Mouse (Mus musculus) liver, adult 2 months (tissue): ENCODE measurements at regions not wholly inside any gene's neighbourhood (a gene's known extent, or its start where the extent isn't known, plus 50 kb on each side); places are given as distances from the start of the nearest gene placed in this dataset.

Source experiments
- DNase-seq: peaks from one replicate; pipeline ENCODE4 v3.0.0-alpha.2; 2011; ENCODE audit warnings: low read depth, low spot score; ENCODE audit errors: extremely low read depth
- H3K27ac ChIP-seq: fragments of 200-500 bp; replicated peaks from 2 replicates; pipeline ENCODE4 v1.5.1; 2012; ENCODE audit warnings: low read depth, mild to moderate bottlenecking, control low read depth, inconsistent platforms, low read length; ENCODE audit not compliant: insufficient read depth
- H3K27me3 ChIP-seq: fragments of 200-500 bp; 2 replicates; pipeline ENCODE4 v1.6.1; 2012; ENCODE audit warnings: mild to moderate bottlenecking, moderate library complexity, low read length, inconsistent platforms; ENCODE audit not compliant: control insufficient read depth, insufficient read depth
- H3K36me3 ChIP-seq: fragments of 200-500 bp; 2 replicates; pipeline ENCODE4 v1.6.1; 2012; ENCODE audit warnings: low read length, inconsistent platforms; ENCODE audit not compliant: control insufficient read depth, insufficient read depth
- H3K4me1 ChIP-seq: fragments of 200-500 bp; 2 replicates; pipeline ENCODE4 v1.6.1; 2011; ENCODE audit warnings: low read length; ENCODE audit not compliant: control insufficient read depth, insufficient read depth
- H3K4me3 ChIP-seq: fragments of 200-500 bp; 2 replicates; pipeline ENCODE4 v1.5.1; 2011; ENCODE audit warnings: low read depth, mild to moderate bottlenecking, control low read depth, low read length, moderate library complexity; ENCODE audit not compliant: insufficient read depth
- H3K79me2 ChIP-seq: fragments of 200-500 bp; 2 replicates; pipeline ENCODE4 v1.6.1; 2012; ENCODE audit warnings: inconsistent platforms, mild to moderate bottlenecking, low read length, moderate library complexity; ENCODE audit not compliant: control insufficient read depth, insufficient read depth
- H3K9ac ChIP-seq: fragments of 200-500 bp; 2 replicates; pipeline ENCODE4 v1.6.1; 2012; ENCODE audit warnings: low read depth, mild to moderate bottlenecking, control low read depth, inconsistent platforms, low read length
- CTCF ChIP-seq: fragments of 200-500 bp; IDR thresholded peaks from 2 replicates; pipeline ENCODE4 v1.5.1; 2011; ENCODE audit warnings: low read depth, low read length, control low read depth
- POLR2A ChIP-seq: fragments of 200-500 bp; IDR thresholded peaks from 2 replicates; pipeline ENCODE4 v1.6.1; 2011; ENCODE audit warnings: low read length, control low read depth; ENCODE audit not compliant: insufficient read depth; ENCODE audit errors: extremely low read depth
- WGBS: fragments of 180-500 bp; shearing (Covaris S2); methylation state at CpG from one replicate; pipeline ENCODE4 v1.1.7; 2018; 5-methylcytosine and 5-hydroxymethylcytosine counted together

DNA sequence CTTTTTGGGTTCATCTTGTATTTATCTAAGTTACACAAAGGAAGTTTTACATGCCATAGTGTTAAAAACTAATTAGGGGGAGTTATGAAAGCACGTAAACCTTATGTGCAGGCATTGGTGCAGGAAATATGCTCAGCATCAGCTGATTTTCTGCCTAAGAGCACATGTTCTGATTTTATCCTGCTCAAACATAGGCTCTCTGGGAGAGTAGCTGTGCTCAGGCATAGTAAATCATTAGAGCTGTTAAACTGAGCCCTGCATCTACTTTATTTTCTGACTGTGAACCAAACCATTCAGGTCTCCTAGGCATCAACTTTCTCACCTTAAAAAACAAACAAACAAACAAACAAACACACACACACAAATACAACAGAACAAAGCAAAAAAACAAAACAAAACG lies 260.2 kb downstream of the Sim1 start:
- no peak overlapping the region for H3K4me3 ChIP-seq
- WGBS: 76% methylated on average over 2 of the region's 2 CpGs
- no peaks in the 10 kb centered on the region for H3K4me1 ChIP-seq
- H3K79me2 ChIP-seq: no peaks in the 10 kb centered on the region
- no peak overlapping the region for H3K27ac ChIP-seq
- TF ChIP-seq POLR2A: no peak
- no peak for DNase-seq
- H3K36me3 ChIP-seq: no peaks in the 10 kb centered on the region
- no peaks in the 10 kb centered on the region for H3K27me3 ChIP-seq
- H3K9ac ChIP-seq: no peak overlapping the region

DNA sequence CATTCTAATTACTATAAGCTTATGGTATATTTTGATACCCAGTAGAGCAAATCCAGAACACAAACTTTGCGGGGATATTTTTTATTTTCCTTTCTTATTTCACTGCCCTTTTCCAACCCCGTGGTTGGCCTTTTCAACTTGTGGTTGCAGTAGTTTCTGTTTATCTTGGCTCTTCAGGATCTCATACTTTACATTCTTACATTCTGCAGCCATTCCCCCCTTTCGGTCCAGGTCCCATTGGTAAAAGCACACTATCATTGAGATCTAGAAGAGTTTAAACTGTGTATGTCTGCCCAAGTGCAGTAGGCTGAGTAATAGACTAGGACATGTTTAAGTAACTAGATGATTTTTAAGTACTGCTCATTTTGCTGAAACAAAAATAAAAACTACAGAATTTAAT lies 279.1 kb downstream of the Sim1 start:
- H3K27ac ChIP-seq: no peak overlapping the region
- no peaks in the 10 kb centered on the region for H3K36me3 ChIP-seq
- TF ChIP-seq POLR2A (no peak), CTCF (no peak)
- no peak overlapping the region for H3K4me3 ChIP-seq
- no peak for DNase-seq
- WGBS: 56% methylated on average over 3 of the region's 3 CpGs
- H3K9ac ChIP-seq: no peak overlapping the region
- H3K4me1 ChIP-seq: no peaks in the 10 kb centered on the region
- no peaks in the 10 kb centered on the region for H3K27me3 ChIP-seq
- H3K79me2 ChIP-seq: no peaks in the 10 kb centered on the region

DNA sequence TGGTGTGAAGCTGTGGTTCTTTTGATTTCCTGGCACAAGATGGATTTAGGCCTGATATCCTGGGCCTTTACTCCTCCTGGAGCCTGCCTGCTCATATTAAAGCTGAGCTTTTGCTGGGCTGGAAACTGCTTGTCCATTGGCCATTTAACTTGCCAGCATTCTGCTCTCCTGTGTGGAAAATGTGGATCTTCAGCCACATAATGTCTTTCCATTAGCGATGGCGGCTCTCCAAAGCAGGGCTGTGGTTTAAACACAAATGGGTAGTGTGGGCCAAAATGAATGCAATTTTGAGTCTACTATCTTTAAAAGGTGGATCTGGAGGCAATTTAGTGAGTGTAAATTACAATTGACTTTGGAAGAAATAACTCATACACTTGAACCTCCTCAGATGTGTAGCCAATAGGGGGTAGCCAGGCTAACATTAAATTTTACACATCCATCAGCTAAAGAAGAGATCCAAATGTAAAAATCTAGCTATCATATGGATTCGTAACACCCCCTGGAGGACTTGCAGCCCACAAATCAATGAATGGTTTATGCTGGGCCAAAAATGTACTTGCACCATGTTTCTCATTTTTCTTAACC lies 281.5 kb downstream of the Sim1 start:
- no peaks in the 10 kb centered on the region for H3K79me2 ChIP-seq
- no peaks in the 10 kb centered on the region for H3K36me3 ChIP-seq
- no peaks in the 10 kb centered on the region for H3K4me1 ChIP-seq
- WGBS: 83% methylated on average over 3 of the region's 3 CpGs
- no peak for DNase-seq
- no peak overlapping the region for H3K9ac ChIP-seq
- H3K27ac ChIP-seq: no peak overlapping the region
- TF ChIP-seq CTCF: no peak
- H3K27me3 ChIP-seq: no peaks in the 10 kb centered on the region
- H3K4me3 ChIP-seq: no peak overlapping the region

DNA sequence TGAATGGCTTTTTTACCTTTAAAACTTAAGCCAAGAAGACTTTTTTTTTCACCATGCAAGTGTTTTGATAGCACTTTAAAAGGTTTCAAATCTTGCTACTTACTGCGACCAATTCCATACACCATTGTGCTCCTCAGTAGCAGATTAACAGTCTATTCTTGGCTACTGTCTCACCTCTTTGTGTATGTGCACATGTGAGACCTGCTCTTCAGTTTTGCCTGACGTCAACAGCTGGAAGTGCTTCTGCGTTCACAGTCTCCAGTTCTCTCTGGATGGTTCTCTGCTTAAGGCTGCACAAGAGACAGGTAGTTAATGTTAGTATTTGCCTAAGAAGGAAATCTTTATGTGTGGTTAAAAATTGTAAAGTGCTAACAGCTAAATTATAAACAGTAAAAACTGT lies 282.1 kb downstream of the Sim1 start:
- no peak for DNase-seq
- Histone ChIP-seq H3K9ac (no peak overlapping the region), H3K36me3 (no peaks in the 10 kb centered on the region), H3K79me2 (no peaks in the 10 kb centered on the region), H3K4me3 (no peak overlapping the region), H3K27ac (no peak overlapping the region), H3K27me3 (no peaks in the 10 kb centered on the region), H3K4me1 (no peaks in the 10 kb centered on the region)
- no peak for TF ChIP-seq CTCF
- TF ChIP-seq POLR2A: no peak
- 77% methylated on average over 3 of the region's 3 CpGs for WGBS

DNA sequence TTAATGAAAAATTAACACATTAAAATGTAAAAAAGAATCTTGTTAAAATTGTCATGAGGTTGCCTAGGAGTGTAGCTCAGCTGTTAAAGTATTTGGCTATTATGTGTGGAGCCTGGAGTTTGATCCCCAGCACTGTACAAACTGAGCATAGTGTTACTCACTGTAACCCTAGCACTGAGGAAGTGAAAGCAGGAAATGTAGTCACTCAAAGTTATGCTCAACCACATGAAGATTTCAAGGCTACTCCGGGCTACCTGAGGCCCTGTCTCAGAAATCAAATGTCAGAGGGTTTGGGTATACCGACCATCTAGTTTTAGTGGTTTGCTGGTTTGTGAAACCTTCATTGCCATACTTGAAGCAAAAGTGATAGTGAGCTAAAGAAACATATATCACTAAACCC lies 287.2 kb downstream of the Sim1 start:
- H3K36me3 ChIP-seq: no peaks in the 10 kb centered on the region
- H3K4me1 ChIP-seq: no peaks in the 10 kb centered on the region
- 82% methylated on average over 2 of the region's 2 CpGs for whole genome bisulfite sequencing
- no peak for DNase-seq
- H3K9ac ChIP-seq: no peak overlapping the region
- H3K79me2 ChIP-seq: no peaks in the 10 kb centered on the region
- no peak overlapping the region for H3K27ac ChIP-seq
- no peak for TF ChIP-seq POLR2A
- TF ChIP-seq CTCF: no peak
- H3K27me3 ChIP-seq: no peaks in the 10 kb centered on the region
- no peak overlapping the region for H3K4me3 ChIP-seq

DNA sequence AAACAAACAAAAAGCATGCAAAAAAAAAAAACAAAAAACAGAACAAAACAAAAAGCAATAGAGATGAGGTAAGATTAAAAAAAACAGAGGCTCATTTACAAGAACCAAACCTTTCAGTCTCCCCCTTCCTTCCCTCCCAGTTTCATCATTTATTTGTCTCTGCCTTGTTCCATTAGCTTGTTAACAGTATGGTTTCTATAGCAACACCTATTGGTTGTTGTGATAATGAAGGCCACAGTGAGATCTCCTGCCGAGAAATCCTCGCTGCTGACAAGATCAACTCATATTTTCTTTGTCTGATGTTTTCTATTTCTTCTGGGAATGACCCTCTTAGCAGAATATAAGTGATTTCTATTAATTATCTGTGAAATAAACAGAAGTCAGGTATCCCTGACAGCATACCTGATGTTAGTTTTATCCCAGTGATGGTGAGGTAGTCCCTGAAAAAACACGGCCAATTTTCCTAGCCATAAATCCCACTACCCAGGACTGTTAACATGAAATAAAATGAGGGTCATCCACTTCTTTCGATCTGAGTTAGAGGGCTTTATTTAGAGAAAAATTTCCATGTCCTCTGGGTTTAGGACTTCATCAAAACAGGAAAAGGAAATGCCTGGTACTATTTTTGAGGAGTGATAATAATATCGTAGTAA lies 288.9 kb upstream of the Gm49339 start:
- Histone ChIP-seq H3K36me3 (no peaks in the 10 kb centered on the region), H3K4me1 (no peaks in the 10 kb centered on the region)
- DNase-seq: no peak

More for the DNA sequence above, 288.9 kb upstream of the Gm49339 start:
- TF ChIP-seq POLR2A (no peak), CTCF (no peak)
- Histone ChIP-seq H3K4me3 (no peak overlapping the region), H3K79me2 (no peaks in the 10 kb centered on the region), H3K27me3 (no peaks in the 10 kb centered on the region), H3K9ac (no peak overlapping the region), H3K27ac (no peak overlapping the region)
- WGBS: 57% methylated on average over 5 of the region's 5 CpGs
